In the genomic region with DNA sequence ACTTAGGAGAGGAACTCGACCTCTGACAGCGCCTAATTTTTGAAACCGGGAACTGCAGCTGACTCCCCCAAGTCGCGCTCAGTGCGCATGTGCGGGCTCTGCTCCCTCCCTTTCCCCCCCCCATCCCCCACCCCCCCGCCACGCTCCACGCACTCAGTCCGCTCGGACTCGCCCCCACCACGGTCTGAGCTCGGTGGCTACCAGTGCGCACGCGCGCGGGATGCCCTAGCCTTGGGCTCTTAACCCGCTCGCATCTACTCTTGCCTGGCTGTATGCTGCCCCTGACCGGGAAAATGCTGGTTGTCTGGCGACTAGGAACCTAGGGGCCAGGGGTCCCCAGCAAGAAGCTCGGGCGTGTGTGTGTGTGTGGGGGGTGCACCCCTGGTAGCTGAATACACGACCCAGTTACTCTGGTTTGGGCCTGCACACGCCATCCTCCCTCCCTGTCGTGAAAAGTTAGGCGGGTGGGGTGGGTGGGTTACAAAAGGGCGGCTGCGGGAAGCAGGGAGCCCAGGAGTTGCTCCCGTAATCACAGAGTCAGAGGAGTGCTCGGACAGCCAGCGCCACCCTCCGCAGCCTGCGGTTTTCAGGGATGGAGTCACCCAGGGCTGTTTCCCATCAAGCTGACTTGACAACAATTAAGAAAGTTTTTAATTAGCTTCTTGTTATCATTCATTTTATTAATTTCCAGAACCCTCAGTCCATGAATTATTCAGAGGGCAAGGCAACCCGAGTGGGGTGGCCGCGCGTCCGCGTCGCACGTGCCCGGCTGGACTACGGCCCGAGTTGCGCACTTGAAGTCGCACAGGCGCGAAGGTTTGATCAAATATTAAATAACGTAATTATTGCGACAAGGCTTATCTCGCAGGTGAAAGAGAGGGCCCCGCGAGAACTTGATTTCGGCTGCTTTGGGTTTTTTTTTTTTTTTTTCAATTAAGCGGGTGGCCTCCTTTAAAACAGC, we compare ENCODE assay signal across 9 mouse cellular contexts. TPM values are rescaled to one million over a fixed set of nuclear protein-coding genes. Genes with fewer than 3 reads are reported as not detected.
DNase-seq lines count a peak whose midpoint lies in the region; ATAC-seq and TF ChIP-seq lines count a peak whose summit lies in the region.
"Had no signal": no experiment of that assay in that cellular context is flagged by ENCODE, and none has a peak within 500 bp of the region (broad histone marks: within the 10 kb centered on the region; RNA-seq: fewer than 3 reads in every experiment).

No protein-coding gene starts in this region.

- 1% methylated on average over 59 of the region's 59 CpGs for WGBS in kidney, postnatal 0 days
- under 1% methylated on average over 55 of the region's 59 CpGs for WGBS in embryonic facial prominence, embryonic 11.5 days
- WGBS in intestine, embryonic 14.5 days = 1% methylated on average over 59 of the region's 59 CpGs
- WGBS in neural tube, embryonic 15.5 days = under 1% methylated on average over 59 of the region's 59 CpGs

- H3K27me3 ChIP-seq in kidney, postnatal 0 days (ENCODE audit: insufficient read depth, low read length) = peaks cover 72% of the 10 kb centered on the region
- peaks cover 43% of the 10 kb centered on the region for H3K27me3 ChIP-seq in embryonic facial prominence, embryonic 11.5 days (ENCODE audit: control insufficient read depth, insufficient read depth, low read length)
- peaks cover 91% of the 10 kb centered on the region for H3K27me3 ChIP-seq in intestine, embryonic 14.5 days (replicated peaks; ENCODE audit: control insufficient read depth, insufficient read depth, low read length)
- H3K27me3 ChIP-seq in neural tube, embryonic 15.5 days (replicated peaks) = peaks cover 63% of the 10 kb centered on the region

- H3K4me1 ChIP-seq in kidney, postnatal 0 days (replicated peaks; ENCODE audit: insufficient read depth, low read length) = peaks cover 6% of the 10 kb centered on the region; the same call in 1 of the 2 replicates
- no peaks in the 10 kb centered on the region for H3K4me1 ChIP-seq in embryonic facial prominence, embryonic 11.5 days (ENCODE audit: control insufficient read depth, insufficient read depth, low read length)
- no peaks in the 10 kb centered on the region; the same call in 1 of the 2 replicates for H3K4me1 ChIP-seq in intestine, embryonic 14.5 days (replicated peaks; ENCODE audit: control insufficient read depth, insufficient read depth, low read length)
- H3K4me1 ChIP-seq in neural tube, embryonic 15.5 days = peaks cover 14% of the 10 kb centered on the region

- H3K27ac ChIP-seq in kidney, postnatal 0 days = no peak overlapping the region
- no peak overlapping the region for H3K27ac ChIP-seq in embryonic facial prominence, embryonic 11.5 days (replicated peaks; ENCODE audit: low read depth, low read length)
- no peak overlapping the region for H3K27ac ChIP-seq in intestine, embryonic 14.5 days (ENCODE audit: low read depth)
- H3K27ac ChIP-seq in neural tube, embryonic 15.5 days (replicated peaks) = no peak overlapping the region

- H3K36me3 ChIP-seq in kidney, postnatal 0 days (ENCODE audit: insufficient read depth, low read length) = no peaks in the 10 kb centered on the region
- H3K36me3 ChIP-seq in embryonic facial prominence, embryonic 11.5 days (replicated peaks; ENCODE audit: control insufficient read depth, insufficient read depth, low read depth, low read length) = no peaks in the 10 kb centered on the region
- H3K36me3 ChIP-seq in intestine, embryonic 14.5 days (ENCODE audit: control insufficient read depth, insufficient read depth, low read length) = no peaks in the 10 kb centered on the region
- no peaks in the 10 kb centered on the region for H3K36me3 ChIP-seq in neural tube, embryonic 15.5 days

- no peak overlapping the region for H3K4me2 ChIP-seq in kidney, postnatal 0 days (ENCODE audit: low read length)
- peak overlapping the region; percentile 42 for H3K4me2 ChIP-seq in embryonic facial prominence, embryonic 11.5 days (ENCODE audit: low read depth, low read length)
- H3K4me2 ChIP-seq in intestine, embryonic 14.5 days (ENCODE audit: low read length) = peak overlapping the region; percentile 15; the same call in 1 of the 2 replicates
- peak overlapping the region; percentile 45 for H3K4me2 ChIP-seq in neural tube, embryonic 15.5 days

- no peak for TF ChIP-seq CTCF in kidney, postnatal 0 days (IDR thresholded peaks at IDR 0.05; ENCODE audit: low read depth)

- ATAC-seq in kidney, postnatal 0 days (replicated peaks; ENCODE audit: low FRiP score, low read depth) = peak; percentile 52
- peak; percentile 89 for ATAC-seq in embryonic facial prominence, embryonic 11.5 days (replicated peaks; ENCODE audit: insufficient number of reproducible peaks, low FRiP score, low TSS enrichment, low read depth)
- ATAC-seq in intestine, embryonic 14.5 days (replicated peaks; ENCODE audit: low FRiP score, low TSS enrichment, low read depth) = peak; percentile 66
- peak; percentile 87 for ATAC-seq in neural tube, embryonic 15.5 days (ENCODE audit: low FRiP score)
- ATAC-seq: Patski had no signal

- H3K9ac ChIP-seq in kidney, postnatal 0 days (ENCODE audit: low read depth, low read length) = no peak overlapping the region
- no peak overlapping the region for H3K9ac ChIP-seq in embryonic facial prominence, embryonic 11.5 days (replicated peaks; ENCODE audit: low read length)
- no peak overlapping the region for H3K9ac ChIP-seq in intestine, embryonic 14.5 days (ENCODE audit: low read length)
- H3K9ac ChIP-seq in neural tube, embryonic 15.5 days (replicated peaks) = no peak overlapping the region

- DNase-seq in kidney, postnatal 0 days (ENCODE audit: low spot score) = no peak
- DNase-seq in kidney, adult 11 months = no peak
- peak; percentile 81 for DNase-seq in embryonic facial prominence, embryonic 11.5 days (ENCODE audit: low spot score)
- DNase-seq in intestine, embryonic 14.5 days (ENCODE audit: low spot score) = peak; percentile 72
- DNase-seq in cerebellum, adult 9-11 months = no peak
- DNase-seq in frontal cortex, postnatal 14 days (ENCODE audit: low spot score in 2 of 2) = no peak
- no peak for DNase-seq in urinary bladder, adult 18-20 months (ENCODE audit: low spot score in 2 of 2)

- 0 out of 2 replicates have a peak overlapping the region, but pooled peaks have one; percentile 7 for H3K4me3 ChIP-seq in kidney, postnatal 0 days (replicated peaks; ENCODE audit: low read depth, low read length)
- peak overlapping the region; percentile 23 for H3K4me3 ChIP-seq in embryonic facial prominence, embryonic 11.5 days (ENCODE audit: low read depth, low read length)
- H3K4me3 ChIP-seq in intestine, embryonic 14.5 days (ENCODE audit: low read depth, low read length) = 0 out of 2 replicates have a peak overlapping the region, but pooled peaks have one; percentile 6
- peak overlapping the region; percentile 11 for H3K4me3 ChIP-seq in neural tube, embryonic 15.5 days (replicated peaks)

- H3K9me3 ChIP-seq in kidney, postnatal 0 days (replicated peaks; ENCODE audit: low read length) = no peaks in the 10 kb centered on the region
- H3K9me3 ChIP-seq in embryonic facial prominence, embryonic 11.5 days (replicated peaks; ENCODE audit: control insufficient read depth, low read length) = no peaks in the 10 kb centered on the region
- no peaks in the 10 kb centered on the region for H3K9me3 ChIP-seq in intestine, embryonic 14.5 days (ENCODE audit: control insufficient read depth, low read length)
- H3K9me3 ChIP-seq in neural tube, embryonic 15.5 days (replicated peaks) = no peaks in the 10 kb centered on the region

RNA-seq across cellular contexts. Expression of a gene that starts 7.2 kb away (rescaled TPM):
- polyA plus RNA-seq in kidney, postnatal 0 days (2015; fragmentation: Nextera tagmentation; extraction: Ambion mirVana) = 0.41 and 0.58 TPM in 2 replicates
- polyA plus RNA-seq in embryonic facial prominence, embryonic 11.5 days (2014; fragmentation: Nextera tagmentation; extraction: Ambion mirVana) = 28.3 and 29.6 TPM in 2 replicates
- 0.15 TPM in 2 replicates for polyA plus RNA-seq in intestine, embryonic 14.5 days (2014; fragmentation: Nextera tagmentation; extraction: Ambion mirVana)
- polyA plus RNA-seq in neural tube, embryonic 15.5 days (2015; fragmentation: Nextera tagmentation; extraction: Ambion mirVana) = 58.7 and 73.4 TPM in 2 replicates

Comparison
In these comparisons a context has a peak if more than half of its experiments do, and no peak if none do; other contexts are left out.
1. DNase-seq: peak in embryonic facial prominence, embryonic 11.5 days (single experiment) and intestine, embryonic 14.5 days (single experiment); none in kidney, postnatal 0 days (single experiment), kidney, adult 11 months (single experiment), cerebellum, adult 9-11 months (single experiment), frontal cortex, postnatal 14 days (0 of 2) and urinary bladder, adult 18-20 months (0 of 2).
2. RNA of a gene that starts 7.2 kb away (polyA plus RNA-seq): 58.7 to 73.4 TPM in neural tube, embryonic 15.5 days and 28.3 to 29.6 TPM in embryonic facial prominence, embryonic 11.5 days; 0.41 to 0.58 TPM in kidney, postnatal 0 days and 0.15 TPM in intestine, embryonic 14.5 days; every median in the first group is over 10 times any median in the second.
3. Peak in every context shown above with its lines, with median percentiles within 50 percentile points of each other: ATAC-seq and H3K4me3 ChIP-seq.